Mouse (Mus musculus): ENCODE results near the gene Ints3.

The Ints3 gene

DNA sequence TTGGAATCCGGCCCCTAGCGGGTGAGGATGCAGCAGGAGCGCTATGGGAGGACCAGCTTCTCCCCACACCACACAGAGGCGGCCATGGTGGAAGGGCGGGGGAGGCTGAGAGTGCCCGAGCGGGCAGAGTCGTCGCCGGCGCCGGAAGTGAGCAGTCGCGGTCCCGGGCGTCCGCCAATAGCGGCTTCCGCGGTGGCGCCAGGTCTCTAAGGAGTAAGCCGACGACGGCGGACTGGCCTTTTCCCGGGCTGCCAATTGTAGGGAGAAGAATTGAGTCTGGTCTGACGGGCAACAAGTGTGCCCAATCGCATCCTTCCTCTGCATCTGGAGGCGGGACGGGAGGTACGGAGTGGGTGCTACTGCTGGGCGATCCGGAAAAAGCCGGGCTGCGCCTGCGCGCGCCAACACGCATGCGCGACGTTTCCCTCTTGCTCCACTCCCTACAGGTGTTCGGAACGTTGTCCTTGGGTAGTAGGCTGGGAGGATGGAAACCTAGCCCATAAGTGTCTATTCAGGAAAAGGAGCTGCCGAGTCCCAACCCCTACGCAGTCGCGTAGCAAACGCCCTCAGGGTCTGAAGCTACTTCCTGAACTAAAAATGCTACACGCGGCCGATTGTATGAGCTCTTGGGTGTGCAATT, at the start of gene Ints3:
Gene Ints3 (minus strand): TSS at position 242 of the 640 bp plus-strand sequence.
- peak; percentile 99 to 100 for DNase-seq

DNA sequence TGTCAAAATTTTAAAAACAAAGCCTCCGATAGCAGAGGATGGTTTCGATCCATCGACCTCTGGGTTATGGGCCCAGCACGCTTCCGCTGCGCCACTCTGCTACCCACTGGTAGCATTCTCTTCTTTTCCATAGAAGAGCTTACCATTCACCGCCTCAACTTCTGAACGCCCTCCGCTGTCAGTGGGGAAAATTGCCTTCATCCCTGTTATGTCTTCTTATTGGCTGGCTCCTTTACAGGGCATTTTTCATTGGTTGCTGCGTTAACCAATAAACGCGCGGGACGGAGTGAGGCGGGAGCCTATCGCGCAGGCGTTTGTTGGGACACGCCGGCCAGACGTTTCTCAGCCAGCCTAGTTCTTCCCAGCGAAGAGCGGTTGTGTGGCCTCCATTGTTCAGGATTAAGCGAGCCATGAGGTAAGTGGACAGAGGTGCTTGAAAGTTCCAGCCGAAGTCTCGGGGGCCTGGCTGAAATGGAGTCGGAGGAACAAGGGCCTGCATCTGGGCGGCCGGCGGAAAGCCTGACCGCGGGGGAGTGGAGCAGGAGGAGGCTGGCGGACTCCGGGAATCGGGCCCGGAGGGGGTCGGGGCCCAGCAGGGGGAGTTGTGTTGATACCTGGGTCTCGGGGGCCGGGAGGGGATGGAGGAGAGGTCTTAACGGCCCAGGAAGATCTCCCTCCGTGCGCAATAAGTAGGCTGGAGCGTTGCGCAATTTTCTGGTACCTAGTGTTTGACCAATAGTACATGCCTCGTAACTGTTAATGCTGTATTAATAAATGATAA, 42.6 kb upstream of the Ints3 start, which contains the start of gene Ilf2:
Gene Ilf2 (plus strand): TSS at position 296 of the 781 bp plus-strand sequence.
- DNase-seq, result peak; percentile 95 to 96

DNA sequence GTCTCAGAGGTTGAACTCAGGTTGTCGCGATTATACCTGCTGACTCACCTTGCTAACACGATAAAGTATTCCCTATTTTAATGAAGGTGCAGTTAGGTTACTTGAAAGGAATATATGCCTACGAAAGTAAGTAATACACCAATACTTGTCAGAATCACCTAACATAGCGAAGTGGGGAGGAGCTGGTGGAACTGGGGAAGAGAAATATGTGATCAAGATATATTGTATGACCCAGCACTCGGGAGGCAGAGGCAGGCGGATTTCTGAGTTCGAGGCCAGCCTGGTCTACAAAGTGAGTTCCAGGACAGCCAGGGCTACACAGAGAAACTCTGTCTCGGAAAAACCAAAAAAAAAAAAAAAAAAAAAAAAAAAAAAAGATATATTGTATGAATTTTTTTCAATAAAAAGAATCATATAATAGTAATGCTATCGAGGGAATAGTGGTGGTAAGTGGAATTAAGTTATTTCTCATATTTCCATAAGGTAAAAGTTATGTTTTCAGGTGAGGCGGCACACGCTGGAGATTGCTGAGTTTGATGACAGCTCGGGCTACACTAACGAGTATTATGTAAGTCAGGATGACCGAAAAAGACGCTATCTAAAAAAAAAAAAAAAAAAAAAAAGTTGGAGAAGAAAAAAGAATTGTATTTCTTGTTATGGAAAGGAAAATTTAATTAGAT, 41.9 kb upstream of the Ints3 start:
- peak; percentile 27 to 38 for DNase-seq

DNA sequence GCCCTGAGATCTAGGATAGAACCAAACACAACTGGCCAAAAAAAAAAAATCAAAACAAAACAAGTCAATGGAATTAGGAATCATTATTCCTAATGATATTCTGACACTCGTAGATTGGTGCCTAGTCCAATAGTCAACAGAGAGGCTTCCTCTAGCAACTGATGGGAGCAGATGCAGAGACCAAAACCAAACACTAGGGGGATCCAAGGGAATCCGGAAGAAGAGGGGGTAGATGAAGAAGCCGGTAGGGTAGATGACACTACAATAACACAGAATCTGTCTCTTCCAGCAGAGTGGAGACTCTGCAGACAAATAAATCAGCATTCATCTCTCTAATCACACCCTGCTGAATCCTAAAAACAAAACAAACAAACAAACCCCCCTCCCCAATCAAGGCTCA, 38.8 kb upstream of the Ints3 start:
- DNase-seq, result peak in 1 of 2 experiments; percentile 45

DNA sequence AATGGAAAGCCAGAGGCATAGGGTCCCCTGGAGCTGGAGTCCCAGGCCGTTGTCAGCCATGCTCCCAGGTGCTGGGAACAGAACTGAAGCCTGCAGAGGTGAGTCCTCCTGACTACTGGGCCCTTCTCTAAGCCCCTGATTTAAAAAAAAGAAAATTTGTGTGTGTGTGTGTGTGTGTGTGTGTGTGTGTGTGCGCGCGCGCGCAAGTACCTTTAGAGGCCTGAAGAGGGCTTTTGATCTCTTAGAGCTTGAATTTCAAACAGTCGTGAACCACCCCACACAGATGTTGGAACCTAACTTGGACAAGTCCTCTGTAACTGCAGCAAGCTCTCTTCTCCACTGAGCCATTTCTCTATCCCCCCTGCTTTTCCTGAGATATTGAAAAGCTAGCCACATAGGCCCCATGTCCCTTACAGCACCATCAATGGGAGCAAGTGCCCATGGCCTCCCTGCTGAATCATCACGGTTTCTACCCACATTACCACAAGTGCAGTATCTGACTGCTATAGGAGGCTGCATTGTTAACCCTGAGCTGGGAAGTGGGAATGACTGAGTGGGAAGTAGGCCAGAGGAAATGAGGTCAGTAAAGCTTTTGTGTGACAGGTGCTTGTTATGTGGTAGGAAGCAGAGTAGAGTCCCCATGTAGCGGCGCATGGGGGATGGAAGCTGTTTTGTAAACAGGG, 34.3 kb upstream of the Ints3 start:
- DNase-seq, result no peak

DNA sequence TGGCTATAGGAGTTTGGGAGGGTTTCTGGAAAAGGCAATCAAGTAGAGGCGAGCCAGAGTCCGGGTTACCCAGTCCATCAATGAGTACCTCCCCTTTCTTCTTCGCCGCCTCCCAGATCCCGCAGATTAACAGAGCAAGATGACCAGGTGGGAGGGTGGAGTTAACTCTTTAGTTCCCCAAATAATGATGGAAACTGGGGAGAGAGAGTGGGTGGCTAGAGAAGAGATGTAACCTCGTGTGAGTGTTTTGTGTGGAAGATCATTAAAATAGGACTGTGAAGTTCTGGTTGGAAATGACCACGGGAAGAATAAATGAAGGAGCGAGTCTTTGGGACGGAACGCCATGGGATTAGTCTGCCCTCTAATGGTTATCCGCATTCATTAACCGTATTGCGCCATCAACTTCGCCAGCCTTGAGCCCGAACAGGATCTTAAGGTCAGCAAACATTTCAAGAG, 32.9 kb upstream of the Ints3 start:
- peak; percentile 63 to 66 for DNase-seq

DNA sequence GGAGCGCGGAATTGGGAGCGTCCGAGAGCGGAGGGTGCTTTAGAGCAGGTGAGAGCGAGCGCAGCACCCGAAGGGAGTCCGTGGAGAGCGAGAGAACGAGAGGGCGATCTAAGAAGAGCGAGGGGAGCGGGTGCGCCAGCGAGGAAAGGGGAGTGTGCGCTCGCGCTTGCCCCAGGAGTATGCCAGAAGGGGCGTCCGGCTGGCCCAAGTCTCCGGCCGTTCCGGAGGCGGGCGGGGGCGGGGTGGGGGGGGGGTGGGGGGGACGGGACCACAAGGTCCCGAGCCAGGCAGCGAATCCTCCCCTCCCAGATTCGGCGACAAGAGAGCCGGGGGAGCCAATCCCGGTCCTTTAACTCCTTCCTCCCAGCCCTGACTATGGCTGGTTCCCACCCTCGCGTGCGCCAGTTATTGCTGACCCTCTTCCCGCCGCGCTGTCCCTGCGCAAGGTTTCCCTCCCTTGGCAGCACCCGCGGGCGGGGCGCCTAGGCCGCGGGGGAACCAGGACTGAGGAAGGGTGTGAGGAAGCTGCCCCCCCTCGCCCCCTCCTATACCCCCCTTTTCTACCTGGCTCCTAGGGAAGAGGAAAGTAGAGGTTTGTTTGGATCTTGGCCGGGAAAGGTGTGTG, 32.4 kb upstream of the Ints3 start, which contains the start of gene Npr1:
Gene Npr1 (minus strand): TSS at position 181 of the 625 bp plus-strand sequence.
- DNase-seq, result peak in 1 of 2 experiments; percentile 27

DNA sequence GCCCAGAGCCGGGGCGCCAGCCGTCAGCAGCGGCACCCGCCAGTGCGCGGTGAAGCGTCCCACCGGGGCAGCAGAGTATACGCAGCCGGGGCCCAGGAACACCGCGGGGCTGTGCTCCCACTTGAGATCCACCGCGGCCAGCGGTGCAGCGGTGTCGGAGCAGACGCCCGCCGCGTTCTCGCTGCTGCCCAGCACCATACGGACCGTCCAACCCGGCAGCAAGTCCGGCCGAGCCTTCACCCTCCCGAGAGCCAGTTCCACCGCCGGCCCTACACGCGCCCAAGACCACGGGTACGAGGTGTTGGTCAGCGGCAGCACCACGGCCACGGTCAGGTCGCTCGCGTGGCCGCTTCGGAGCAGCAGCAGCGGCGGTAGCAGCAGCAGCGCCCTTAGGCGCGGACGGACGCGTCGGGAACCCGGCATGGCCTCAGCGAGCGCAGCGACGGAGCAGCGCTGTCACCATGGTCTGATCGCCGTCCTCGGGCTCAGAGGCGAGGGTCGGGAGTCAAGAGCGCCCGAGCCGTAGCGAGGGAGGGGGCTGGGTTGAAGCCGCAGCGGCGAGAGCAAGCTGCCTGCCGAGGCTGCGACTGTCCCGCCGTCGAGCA, 31.8 kb upstream of the Ints3 start:
- peak in 1 of 2 experiments; percentile 20 for DNase-seq

DNA sequence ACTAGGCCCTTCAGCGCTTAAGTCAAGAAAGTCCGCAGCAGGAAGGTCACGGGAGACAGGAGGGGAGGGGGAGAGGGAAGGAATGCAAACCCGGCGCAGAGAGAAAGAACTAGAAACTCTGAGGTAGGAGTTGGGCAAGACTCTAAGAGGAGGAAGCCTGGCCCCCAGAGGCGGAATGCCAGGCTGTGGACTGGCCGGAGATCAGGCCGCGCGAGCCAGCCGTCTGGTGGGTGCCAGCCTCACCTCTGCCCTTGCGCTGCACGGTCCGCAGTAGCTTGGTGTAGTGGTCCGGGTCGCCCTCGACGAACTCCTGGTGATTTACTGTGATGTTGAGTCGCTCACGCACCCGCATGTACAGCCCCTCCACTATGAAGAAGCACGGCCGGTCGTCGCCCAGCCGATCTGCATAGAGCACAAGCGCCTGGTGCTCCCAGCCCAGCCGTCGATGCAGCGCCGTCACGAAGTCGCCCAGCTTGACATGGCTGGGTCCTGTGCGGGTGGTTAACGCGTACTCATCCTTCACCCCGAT, 31.2 kb upstream of the Ints3 start:
- DNase-seq, result no peak

DNA sequence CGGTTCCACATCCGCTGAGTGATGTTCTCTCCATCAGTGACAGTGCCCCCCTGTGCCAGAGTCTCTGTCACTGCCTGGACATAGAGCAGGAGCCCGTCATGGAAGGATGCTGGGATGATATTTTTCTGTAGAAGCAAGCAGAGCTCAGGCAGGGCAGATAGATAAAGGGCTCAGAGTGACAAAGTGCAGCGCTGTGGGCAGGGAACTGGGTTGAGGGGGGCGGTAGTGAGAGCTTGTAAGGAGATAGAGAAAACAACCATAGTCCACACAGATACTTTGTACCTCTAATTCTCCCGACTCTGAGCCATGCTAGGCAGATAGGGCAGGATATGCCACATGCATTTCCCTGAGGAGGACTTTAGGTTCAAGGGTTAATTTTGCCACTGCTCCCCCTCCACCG, 29.2 kb upstream of the Ints3 start:
- DNase-seq, result no peak

DNA sequence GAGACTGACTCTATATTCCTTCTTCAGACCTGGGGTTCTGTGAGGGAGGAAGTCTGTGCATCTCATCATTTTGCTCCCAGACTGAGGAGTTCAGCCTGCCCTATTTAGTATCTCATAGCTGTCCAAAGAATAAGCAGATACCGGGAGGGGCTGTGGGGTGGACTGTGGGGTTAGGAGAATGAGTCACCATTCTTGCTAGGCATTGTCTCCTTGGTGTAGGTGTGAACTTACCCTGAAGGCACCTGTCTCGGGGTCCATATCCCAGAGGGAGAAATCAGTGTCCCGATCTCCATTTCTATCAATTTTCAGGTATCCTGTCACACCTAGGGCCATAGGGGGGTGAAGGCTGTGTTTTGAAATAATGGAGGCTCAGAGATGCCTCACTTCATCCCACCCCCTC, 28.5 kb upstream of the Ints3 start:
- DNase-seq, result no peak

DNA sequence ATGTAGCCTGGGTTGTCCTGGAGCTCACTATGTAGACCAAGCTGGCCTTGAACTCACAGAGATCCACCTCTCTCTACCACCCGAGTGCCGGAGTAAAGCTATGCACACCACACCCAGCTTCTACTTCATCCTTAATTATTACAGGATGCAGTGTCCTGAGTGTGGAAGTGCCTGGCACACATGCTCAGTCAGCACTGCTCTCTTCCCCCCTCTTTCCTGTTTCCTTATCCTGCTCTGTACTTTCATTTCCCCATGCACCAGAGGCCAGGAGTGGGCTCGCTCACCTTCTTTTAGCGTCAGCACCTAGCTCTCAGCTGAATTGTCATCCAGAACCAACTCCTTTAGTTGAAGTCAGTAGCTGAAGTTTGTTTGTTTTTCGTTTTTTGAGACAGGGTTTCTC, 26.9 kb upstream of the Ints3 start:
- no peak for DNase-seq

DNA sequence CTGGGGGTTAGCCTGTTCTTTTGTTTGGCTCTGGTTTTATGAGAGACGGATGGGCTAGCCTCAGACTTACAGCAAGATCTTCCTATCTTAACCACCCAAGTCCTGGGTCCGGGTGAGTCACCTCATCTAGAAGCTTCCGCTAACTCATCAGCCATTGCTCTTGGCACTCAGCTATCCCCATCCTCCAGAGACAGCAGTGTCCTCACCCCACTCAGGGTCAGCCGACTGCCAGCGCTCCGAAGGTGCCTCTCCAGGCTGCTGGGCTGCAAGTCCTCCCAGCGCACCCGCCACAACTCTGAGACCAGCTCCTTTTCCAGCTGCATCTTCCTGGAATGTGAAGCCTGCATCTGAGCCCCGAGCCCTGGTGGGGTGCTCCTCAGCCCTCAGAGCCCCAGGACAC, 26.3 kb upstream of the Ints3 start:
- no peak for DNase-seq

DNA sequence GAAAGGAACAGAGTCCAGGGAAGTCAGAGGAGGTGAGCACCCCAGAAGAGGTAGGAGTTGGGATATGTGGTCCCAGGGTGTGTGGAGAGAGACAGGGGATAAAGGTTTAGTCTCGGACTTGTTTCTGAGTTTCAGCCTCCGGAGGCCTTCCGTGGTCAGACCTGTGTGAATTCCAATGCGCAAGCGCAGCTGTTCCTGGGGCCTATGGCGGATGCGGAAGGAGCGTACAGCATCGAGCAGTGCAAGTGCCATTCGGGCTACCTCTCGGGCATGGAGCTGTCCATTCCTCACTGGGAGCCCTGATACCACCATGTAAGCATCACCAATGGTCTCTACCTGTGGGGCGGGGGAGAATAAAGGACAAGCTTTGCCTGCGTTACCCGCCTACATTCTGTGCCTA, 21.5 kb upstream of the Ints3 start:
- DNase-seq, result no peak

DNA sequence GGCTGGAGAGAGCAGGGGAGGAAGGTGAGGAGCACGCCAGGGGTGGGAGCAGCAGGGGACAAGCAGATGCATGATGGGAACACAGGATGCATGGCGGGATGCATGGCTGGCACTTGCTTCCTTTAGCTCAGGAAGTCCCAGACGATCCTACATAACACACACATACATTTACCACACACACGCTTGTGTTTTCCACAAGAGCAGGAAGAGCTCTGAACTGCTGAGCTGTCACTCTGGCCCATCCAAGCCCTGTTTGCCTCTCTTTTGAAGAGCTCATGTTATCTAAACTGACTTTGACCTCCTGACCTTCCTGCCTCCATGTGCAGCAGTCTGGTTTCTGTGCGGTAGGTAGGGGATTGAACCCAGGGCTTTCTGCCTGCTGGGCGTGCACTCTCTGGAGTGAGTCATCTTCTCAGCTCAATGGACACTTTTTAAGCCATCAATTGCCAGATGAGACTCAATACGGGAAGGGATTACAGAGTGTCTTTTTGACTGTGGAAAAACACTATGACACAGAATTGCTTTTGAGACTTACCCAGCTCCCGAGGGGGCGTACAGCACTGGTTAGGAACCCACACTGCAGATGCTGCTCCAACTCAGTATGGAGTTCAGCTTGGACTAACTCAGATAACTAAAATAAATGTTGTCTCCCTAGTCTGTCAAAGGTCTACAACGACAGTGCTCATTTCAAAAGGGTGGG, 18.1 kb upstream of the Ints3 start:
- DNase-seq, result no peak

DNA sequence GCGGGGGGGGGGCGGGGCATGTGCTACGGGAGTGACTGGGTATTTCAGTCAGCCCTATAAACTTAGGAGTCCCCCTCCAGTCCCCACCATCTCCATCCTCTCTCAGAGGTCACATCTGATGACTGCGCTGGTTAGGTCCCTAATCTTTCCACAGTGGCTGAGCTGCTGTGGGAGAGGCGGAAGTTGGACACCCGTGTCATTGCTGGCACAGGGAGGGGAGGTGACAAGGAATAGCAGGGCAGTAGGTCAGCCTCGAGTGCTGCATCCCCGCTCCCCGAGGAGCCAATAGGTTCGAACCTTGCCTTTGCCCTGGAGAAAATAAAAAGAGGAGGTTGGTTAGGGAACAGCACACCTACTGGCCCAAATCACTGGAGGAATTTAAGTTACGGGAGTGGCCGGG, 17.5 kb upstream of the Ints3 start:
- no peak for DNase-seq

DNA sequence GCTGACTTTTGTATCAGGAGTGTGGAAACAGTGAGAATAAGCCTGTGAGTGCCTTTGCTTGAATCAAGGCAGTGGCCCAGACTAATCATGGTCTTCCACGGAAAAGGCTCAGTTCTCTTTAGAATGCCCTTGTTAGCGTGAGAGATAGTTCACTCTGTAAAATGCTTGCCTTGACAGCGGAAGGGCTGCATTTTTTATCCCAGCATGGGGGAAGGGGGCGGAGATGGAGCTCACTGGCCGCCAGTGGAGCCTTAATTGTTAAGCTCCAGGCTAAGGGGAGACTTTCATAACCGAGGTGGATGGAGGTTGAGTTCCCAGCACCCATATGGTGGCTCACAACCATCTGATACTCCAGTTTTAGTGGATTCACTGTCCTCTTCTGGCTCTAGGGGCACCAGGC, 15.2 kb upstream of the Ints3 start:
- no peak for DNase-seq

DNA sequence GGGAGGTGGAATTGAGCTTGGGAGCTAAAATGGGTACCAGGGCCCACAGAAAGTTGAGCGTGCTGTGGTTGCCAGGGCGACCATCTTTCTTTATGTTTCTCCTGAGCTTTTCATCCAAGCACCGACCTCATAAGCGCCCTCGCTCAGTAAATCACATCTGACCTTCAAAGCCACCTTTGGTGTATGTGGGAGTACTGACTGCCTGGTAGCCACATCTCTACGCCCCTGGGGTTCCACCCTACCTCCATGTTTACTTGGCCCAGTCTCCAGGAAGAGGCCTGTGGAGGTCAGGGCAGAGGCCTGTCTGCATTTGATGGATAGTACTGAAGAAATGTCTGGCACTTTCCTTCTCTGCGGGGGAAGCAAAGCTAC, 13.7 kb upstream of the Ints3 start:
- DNase-seq, result no peak

DNA sequence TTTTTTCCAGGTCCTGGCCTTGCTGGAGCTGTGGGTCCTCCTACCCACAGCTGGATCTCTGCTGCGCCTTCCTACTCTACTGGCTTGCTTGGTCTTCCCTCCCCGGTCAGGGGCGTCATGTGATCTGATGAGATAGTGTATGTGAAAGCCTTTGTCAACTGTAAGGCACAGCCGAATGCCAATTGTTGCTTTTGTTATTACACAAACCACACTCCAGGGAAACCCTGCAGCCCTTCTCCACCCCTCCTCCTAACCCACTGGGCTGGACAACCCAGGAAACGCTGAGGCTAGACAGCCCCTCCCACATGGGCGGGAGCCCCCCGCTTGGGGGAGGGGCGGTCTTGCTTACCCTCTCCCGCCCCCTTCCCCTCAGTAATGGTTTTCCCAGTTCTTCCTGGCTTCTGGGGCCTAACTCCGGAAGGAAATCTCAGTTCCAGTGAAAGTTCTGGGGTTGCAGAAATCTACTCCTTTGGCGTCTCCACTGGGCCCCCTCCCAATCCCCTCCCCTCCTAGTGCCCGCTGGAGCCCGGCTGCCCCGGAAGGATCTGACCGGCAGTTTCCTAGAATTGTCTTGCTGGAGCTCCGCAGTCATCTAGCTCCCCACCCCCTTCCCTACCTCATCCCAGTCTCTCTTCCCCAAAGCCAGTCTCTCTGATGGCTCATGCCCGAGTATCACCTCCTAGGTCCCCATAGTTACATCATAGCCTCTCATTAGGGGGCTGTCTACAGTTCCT, 13.1 kb upstream of the Ints3 start:
- peak; percentile 14 to 27 for DNase-seq

DNA sequence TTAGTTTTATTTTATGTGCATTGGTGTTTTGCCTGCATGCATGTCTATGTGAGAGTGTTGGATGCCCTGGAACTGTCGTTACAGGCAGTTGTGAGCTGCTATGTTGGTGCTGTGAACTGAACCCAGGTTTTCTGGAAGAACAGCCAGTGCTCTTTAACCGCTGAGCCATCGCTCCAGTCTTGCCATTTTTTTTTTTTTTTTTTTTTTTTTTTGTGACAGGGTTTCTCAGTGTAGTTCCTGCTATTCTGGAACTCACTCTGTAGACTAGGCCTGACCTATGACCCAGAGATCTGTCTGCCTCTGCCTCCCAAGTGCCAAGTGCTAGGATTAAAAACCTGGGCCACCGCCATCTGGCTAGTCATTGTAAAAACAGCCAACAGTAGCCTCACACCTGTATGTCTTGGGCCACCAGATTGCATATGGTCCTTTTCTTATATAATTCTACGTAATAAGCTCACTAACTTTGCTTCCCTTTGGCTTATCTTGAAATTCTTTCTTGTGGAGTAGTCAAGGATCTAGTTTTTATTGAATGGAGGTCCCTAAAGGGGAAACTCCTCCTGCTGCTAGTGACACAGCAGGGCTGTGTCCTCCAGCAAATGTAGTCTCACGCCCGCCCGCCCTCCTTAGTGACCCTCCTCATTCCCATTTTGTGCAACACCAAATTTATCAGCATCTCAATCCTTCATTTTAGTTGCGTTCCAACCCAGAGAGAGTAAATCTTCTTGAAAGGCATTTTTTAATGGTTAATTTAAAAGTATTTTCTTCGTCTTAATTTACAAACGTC, 12.2 kb upstream of the Ints3 start:
- DNase-seq, result no peak
